Mouse (Mus musculus): ENCODE data around the gene Fbxo42. TPM values are rescaled to one million over a fixed set of nuclear protein-coding genes. Genes with fewer than 3 reads are reported as not detected.

Fbxo42 gene
- total RNA-seq, 1 experiment from 2014 or later, result 5.0 TPM

GRCm38 (mm10) chr4:141204580-141205061 lies 56.9 kb downstream of the Fbxo42 start:
- no peak for ATAC-seq (replicated peaks; ENCODE audit: insufficient number of reproducible peaks, low FRiP score, low TSS enrichment, poor library complexity, severe bottlenecking)

DNA sequence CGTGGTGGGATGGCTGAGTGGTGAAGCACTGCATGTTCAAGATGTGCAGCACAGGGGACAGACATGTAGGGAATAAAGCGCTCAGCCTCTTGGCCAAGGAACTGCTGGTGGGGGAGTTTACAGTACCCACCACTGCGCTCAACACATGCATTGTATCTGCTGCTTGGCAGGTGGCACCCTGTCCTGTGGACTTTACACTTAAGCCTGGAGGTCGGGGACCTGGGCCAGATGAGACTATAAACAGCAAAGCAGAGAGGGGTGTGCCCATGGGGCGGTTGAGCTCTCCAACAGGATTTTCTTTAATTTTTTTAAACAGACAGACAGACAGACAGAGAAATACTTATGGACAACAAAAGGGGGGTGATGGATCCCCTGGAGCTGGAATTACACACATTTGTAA lies 59.4 kb downstream of the Fbxo42 start:
- no peak for ATAC-seq (replicated peaks; ENCODE audit: insufficient number of reproducible peaks, low FRiP score, low TSS enrichment, poor library complexity, severe bottlenecking)

DNA sequence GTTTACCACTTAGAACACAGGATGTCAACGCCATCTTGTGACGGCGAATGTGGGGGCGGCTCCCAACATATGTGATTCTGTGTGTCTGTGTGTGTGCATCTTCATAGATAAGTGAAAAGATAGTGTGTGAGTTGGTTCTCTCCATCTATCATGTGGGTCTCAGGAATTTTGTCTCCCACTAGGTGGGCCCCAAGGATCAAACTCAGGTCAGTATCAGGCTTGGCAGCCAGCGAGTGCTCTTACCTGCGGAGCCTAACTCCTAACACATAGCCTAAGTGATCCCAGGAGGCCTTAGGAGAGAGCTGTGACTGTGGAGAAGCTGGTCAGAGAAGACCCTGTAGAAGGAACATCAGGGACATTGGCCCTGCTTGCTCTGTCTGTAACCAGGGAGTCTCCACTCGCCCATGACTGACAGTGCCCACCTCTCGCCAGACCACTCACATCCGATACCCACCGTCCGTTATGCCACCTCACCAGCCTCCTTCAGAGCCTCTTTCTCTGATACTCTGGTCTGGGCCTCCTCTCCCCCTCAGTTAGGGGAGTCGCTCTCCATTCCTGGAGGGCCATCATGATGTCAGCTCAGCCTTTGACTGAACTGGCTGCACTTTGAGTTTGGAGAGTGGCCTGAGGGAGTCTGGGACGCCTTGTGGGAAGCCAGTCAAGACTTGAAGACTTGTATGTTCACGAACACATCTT lies 63.0 kb downstream of the Fbxo42 start:
- no peak; the same call in 1 of the 2 replicates for ATAC-seq (replicated peaks; ENCODE audit: insufficient number of reproducible peaks, low FRiP score, low TSS enrichment, poor library complexity, severe bottlenecking)

GRCm38 (mm10) chr4:141211646-141212045 lies 63.9 kb downstream of the Fbxo42 start:
- ATAC-seq (replicated peaks; ENCODE audit: insufficient number of reproducible peaks, low FRiP score, low TSS enrichment, poor library complexity, severe bottlenecking), result no peak

- ATAC-seq (replicated peaks; ENCODE audit: insufficient number of reproducible peaks, low FRiP score, low TSS enrichment, poor library complexity, severe bottlenecking), result no peak
Observed at GRCm38 (mm10) chr4:141212892-141213291, 65.2 kb downstream of the Fbxo42 start.

DNA sequence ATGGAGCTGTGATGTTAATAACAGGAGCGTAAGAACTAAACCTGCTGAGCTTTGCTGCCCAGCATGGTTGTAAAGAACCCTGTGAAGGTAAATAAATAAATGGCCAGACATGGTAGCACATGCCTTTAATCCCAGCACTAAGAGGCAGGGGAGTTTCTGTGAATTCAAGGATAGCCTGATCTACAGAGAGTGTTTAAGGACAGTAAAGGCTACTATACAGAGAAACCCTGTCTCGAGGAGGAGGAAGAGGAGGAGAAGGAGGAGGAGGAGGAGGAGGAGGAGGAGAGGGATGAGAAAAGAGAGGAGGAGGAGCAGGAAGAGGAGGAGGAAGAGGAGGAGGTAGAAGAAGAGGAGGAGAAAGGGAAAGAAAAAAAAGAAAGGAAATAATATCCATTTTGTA lies 65.6 kb downstream of the Fbxo42 start:
- no peak for ATAC-seq (replicated peaks; ENCODE audit: insufficient number of reproducible peaks, low FRiP score, low TSS enrichment, poor library complexity, severe bottlenecking)

DNA sequence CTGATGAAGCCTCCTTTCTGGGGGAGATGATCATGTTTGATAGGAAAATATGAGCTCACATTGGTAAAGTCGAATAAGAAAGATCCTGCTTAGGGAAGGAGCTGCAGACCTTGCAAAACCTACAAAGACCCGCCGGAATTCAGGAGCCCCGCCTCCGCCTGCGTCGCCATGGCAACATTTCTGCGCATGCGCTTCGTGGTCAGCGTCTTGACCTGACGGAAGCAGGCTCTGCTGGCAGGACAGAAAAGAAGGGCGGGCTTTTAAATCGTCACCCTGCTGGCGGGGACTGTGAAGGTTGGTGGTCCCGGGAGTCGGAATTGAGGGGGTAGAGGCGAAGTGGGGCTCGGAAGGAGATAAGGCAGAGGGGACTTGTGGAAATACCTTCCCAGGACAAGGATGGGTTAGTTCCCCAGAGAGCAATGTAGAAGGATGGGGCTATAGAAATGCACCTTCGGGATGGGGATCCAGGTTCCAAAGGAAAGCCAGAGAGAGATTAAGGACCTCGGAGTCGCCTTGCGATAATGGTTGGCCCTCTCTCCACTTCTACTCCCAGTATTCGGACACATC lies 66.1 kb downstream of the Fbxo42 start, which contains the start of gene Rsg1:
Rsg1 (plus strand) TSS at position 187 of the 567 bp plus-strand sequence.
- peak; percentile 80 for ATAC-seq (replicated peaks; ENCODE audit: insufficient number of reproducible peaks, low FRiP score, low TSS enrichment, poor library complexity, severe bottlenecking)

DNA sequence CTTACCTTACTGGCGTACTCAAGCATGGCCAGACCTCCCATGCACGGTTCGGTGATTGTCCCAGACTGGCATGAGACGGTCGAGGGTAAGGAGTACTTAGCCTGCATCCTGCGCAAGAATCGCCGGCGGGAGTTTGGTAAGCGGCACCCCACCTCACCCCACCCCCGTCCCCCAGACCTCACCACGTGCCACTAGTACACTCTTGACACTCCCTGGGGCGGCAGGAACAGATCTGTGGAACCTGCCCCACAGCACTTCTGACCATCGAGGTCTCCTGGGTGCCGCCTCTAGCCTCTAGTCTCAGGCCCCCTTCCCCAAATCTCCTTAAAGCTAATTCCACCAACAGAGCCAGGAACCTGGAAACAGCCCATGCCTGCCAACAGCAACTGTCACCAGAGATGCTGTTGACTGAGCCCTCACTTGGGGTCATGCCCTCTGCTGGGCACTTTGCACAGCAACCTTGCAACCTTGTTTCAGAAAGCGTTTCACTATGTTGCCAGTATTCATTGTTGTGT lies 66.7 kb downstream of the Fbxo42 start:
- ATAC-seq (replicated peaks; ENCODE audit: insufficient number of reproducible peaks, low FRiP score, low TSS enrichment, poor library complexity, severe bottlenecking), result peak; percentile 57; the same call in 1 of the 2 replicates

- ATAC-seq (replicated peaks; ENCODE audit: insufficient number of reproducible peaks, low FRiP score, low TSS enrichment, poor library complexity, severe bottlenecking), result no peak
Observed at GRCm38 (mm10) chr4:141219583-141220213, 72.0 kb downstream of the Fbxo42 start.

DNA sequence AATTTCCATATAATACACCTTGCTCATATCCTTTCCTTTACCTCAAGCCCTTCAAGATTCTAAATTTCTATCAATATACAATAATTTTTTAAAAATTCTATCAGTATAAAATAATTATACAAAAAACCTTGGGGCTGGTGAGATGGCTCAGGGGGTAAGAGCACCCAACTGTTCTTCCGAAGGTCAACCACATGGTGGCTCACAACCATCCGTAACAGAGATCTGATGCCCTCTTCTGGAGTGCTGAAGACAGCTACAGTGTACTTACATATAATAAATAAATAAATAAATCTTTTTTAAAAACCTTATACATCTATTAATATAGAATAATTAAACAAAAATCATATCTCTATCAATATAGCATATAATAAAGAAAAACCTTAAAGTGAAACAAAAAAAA lies 74.1 kb downstream of the Fbxo42 start:
- no peak for ATAC-seq (replicated peaks; ENCODE audit: insufficient number of reproducible peaks, low FRiP score, low TSS enrichment, poor library complexity, severe bottlenecking)

DNA sequence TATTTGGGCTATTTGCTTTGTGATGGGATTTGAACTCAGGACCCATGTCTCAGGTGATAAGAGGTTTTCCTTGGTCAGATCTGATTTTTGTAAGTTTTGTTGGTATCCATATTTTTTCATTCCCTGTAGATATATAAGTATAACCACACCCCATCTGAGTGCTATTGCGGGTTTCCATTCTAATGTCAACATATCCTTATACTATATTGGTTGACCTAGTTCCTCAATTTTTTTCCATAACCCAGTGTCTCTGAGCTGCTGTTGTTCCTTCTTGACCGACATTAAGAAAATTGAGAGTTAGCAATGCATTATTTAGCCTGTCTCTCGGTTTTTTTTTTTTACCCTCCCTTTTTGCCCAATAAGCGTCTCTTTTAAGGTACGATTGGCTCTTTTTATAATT lies 75.0 kb downstream of the Fbxo42 start:
- no peak for ATAC-seq (replicated peaks; ENCODE audit: insufficient number of reproducible peaks, low FRiP score, low TSS enrichment, poor library complexity, severe bottlenecking)

- no peak for ATAC-seq (replicated peaks; ENCODE audit: insufficient number of reproducible peaks, low FRiP score, low TSS enrichment, poor library complexity, severe bottlenecking)
Observed at GRCm38 (mm10) chr4:141228687-141229086, 81.0 kb downstream of the Fbxo42 start.

- ATAC-seq (replicated peaks; ENCODE audit: insufficient number of reproducible peaks, low FRiP score, low TSS enrichment, poor library complexity, severe bottlenecking), result no peak
Observed at GRCm38 (mm10) chr4:141233196-141233595, 85.5 kb downstream of the Fbxo42 start.

DNA sequence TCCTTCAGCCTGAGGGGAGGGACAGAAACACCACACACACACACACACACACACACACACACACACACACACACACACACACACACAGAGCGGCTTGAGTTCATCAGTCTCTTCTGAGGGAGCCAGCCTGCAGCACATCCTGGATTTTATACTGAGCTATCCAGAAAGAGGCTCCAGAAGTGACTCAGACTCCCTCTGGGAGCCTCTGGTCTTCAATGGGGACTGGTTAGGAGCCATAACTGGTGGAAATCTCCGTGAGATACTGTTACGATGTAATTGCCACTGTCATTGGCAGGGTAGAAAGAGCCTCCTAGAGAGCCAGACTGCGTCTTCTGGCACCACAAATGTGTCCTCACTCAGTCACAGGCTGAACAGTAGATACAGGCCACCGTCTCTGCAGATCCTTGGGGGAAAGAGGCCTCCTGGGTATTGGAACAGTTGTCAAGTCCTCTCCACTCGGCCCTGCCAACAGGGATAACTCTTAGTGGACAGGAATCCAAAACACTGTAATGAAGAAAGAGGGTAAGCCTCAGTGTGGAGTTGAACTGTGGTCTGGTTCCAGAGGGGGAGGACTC lies 87.9 kb downstream of the Fbxo42 start:
- ATAC-seq (replicated peaks; ENCODE audit: insufficient number of reproducible peaks, low FRiP score, low TSS enrichment, poor library complexity, severe bottlenecking), result no peak

DNA sequence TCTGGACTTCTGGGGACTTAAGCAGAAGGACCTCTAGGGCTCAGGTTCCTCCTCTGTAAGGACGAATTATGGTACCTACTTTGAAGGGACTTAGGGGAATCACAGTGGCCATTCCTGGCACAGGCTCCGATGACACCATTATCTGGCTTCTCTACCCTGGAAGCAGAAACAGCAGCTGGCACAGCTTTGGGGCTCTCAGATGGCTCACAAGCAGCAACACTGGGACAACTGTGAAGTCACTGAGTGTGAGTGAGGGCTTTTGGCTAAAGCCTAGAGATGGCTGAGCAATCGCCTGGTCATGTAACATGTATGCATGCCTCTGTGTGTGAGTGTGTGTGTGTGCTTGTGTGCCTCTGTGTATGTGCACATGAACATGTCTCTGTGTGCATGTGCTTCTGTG lies 89.1 kb downstream of the Fbxo42 start:
- ATAC-seq (replicated peaks; ENCODE audit: insufficient number of reproducible peaks, low FRiP score, low TSS enrichment, poor library complexity, severe bottlenecking), result no peak

GRCm38 (mm10) chr4:141238492-141239387 lies 91.0 kb downstream of the Fbxo42 start:
- no peak for ATAC-seq (replicated peaks; ENCODE audit: insufficient number of reproducible peaks, low FRiP score, low TSS enrichment, poor library complexity, severe bottlenecking)

DNA sequence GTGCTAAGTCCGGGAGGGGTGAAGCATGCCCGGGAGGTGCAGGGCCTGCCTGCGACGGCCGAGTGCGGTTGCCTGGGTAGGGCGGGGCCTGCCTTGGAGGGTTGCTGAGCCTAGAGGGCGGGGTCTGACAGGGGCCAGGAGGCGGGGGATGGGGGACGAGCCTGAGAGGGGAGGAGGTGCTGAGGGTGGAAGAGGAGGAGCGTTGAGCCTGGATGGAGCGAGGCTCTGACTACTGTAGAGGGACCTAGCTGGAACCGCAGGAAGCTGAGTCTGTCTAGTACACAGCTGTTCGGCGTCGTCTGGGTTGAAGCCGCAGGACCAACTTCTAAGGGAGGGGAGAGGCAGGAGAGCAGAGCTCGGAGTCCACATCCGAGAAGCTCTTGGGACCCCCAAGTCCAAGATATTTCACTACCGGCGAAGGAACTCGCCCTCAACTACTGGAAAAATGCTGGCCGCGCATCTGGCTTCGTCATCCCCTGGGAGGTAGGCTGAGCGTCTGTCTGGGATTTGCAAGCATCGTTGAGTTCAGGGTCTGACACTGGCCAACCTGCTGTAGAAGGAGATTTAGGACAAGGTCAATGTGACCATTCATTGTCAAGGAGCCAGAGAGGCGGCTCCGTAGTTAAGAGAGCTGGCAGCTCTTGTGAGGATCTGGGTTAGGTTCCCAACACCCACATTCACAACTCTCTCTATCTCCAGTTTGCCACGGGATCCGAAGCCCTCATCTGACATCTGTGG lies 91.8 kb downstream of the Fbxo42 start, which contains the start of gene Arhgef19:
Arhgef19 (plus strand) TSS at position 112 of the 738 bp plus-strand sequence.
- ATAC-seq (replicated peaks; ENCODE audit: insufficient number of reproducible peaks, low FRiP score, low TSS enrichment, poor library complexity, severe bottlenecking), result peak; percentile 85

DNA sequence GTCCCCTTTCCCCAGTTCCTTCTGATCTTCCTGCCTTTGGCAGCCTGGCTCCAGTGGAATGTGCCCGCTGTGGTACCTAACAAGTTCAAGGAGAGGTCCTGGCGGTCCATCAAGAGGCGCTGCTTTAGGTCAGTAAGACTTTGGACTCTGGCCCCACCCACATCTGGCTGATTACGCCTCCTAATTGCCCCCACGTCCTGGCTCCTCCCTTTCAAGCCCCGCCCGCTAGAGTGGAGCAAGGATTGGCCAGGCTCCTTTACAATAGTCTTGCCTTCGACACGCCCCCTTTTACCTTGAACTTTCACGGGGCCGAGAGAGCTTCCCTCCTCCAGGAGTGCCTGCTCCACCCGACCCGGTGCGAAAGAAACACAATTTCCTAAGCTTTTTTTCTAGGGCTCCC lies 92.9 kb downstream of the Fbxo42 start:
- no peak for ATAC-seq (replicated peaks; ENCODE audit: insufficient number of reproducible peaks, low FRiP score, low TSS enrichment, poor library complexity, severe bottlenecking)
